Mouse (Mus musculus) lung, embryonic 14.5 days (tissue): ENCODE results near the gene Setd1a. TPM values are rescaled to one million over a fixed set of nuclear protein-coding genes. Genes with fewer than 3 reads are reported as not detected.

Experiments
- ATAC-seq: fragments of 200-750 bp; cut with Nextera tagmentation; 2 replicates; pipeline ENCODE4 v1.8.0; 2017; ENCODE audit warnings: mild to moderate bottlenecking, moderate TSS enrichment, moderate library complexity; ENCODE audit not compliant: insufficient read depth
- DNase-seq: peaks from one replicate; pipeline ENCODE4 v3.0.0-alpha.2; 2015
- H3K27ac ChIP-seq: fragments of 300-500 bp; sonication (generic); 2 replicates; pipeline ENCODE4 v1.5.1; 2014; ENCODE audit warnings: low read depth, mild to moderate bottlenecking, moderate library complexity
- H3K27me3 ChIP-seq: fragments of 300-500 bp; sonication (generic); 2 replicates; pipeline ENCODE4 v1.6.1; 2014; ENCODE audit warnings: low read length, control low read depth; ENCODE audit not compliant: insufficient read depth
- H3K36me3 ChIP-seq: fragments of 300-500 bp; sonication (generic); 2 replicates; pipeline ENCODE4 v1.6.1; 2014; ENCODE audit warnings: control low read depth; ENCODE audit not compliant: insufficient read depth
- H3K4me1 ChIP-seq: fragments of 300-500 bp; sonication (generic); 2 replicates; pipeline ENCODE4 v1.6.1; 2014; ENCODE audit warnings: antibody characterized with exemption, control low read depth; ENCODE audit not compliant: insufficient read depth
- H3K4me2 ChIP-seq: fragments of 300-500 bp; sonication (generic); 2 replicates; pipeline ENCODE4 v1.6.1; 2014; ENCODE audit warnings: mild to moderate bottlenecking
- H3K4me3 ChIP-seq: fragments of 300-500 bp; sonication (generic); 2 replicates; pipeline ENCODE4 v1.5.1; 2014; ENCODE audit warnings: low read depth, low read length
- H3K9ac ChIP-seq: fragments of 300-500 bp; sonication (generic); 2 replicates; pipeline ENCODE4 v1.6.1; 2014
- H3K9me3 ChIP-seq: fragments of 300-500 bp; sonication (generic); 2 replicates; pipeline ENCODE4 v1.6.1; 2016; ENCODE audit warnings: low read depth, low read length, control low read depth
- CTCF ChIP-seq: IDR thresholded peaks from 2 replicates; pipeline ENCODE4 v1.5.1; 2016; ENCODE audit warnings: antibody characterized with exemption, low read depth
- WGBS: fragments of 180-500 bp; shearing (Covaris S2); extraction: QIAGEN DNeasy Blood & Tissue Kit; methylation state at CpG from one replicate; pipeline ENCODE4 v1.1.7; 2014; 5-methylcytosine and 5-hydroxymethylcytosine counted together
- polyA plus RNA-seq: library from polyadenylated mRNA; unstranded; fragments of >200 nt; fragmentation: Nextera tagmentation; extraction: Ambion mirVana; gene quantifications from 2 replicates; pipeline ENCODE4 v1.2.1, GENCODE M21; 2014

Setd1a gene
- polyA plus RNA-seq, 1 experiment from 2014 or later = 27.2 TPM

DNA sequence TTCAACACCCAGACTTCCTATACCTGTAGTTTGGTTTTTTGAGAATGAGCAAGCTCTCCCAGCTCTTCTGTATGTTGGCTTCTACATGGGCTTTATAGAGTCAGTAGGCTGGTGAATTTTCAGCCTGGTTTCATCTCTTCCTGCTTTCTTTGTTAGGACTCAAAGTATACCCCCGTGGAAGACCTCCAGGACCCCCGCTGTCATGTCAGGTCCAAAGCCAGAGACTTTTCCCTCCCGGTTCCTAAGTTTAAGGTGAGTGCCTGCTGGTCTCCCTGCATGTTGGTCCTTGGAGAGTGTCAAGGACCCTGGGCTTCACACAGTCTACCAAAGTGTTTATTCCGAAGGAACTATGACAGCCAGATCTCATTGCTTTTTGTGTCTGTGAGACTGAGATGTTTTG, 1.9 kb downstream of the Setd1a start:
- no peak for TF ChIP-seq CTCF

DNA sequence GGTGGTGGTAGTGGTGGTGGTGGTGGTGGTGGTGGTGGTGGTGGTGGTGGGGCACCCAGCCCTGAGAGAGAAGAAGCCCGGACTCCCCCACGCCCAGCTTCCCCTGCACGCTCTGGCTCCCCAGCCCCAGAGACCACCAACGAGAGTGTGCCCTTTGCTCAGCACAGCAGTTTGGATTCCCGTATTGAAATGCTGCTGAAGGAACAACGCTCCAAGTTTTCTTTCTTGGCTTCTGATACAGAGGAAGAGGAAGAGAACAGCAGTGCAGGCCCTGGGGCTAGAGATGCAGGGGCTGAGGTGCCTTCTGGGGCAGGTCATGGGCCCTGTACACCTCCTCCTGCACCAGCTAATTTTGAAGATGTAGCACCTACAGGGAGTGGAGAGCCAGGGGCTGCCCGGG, 8.8 kb downstream of the Setd1a start, which contains the start of gene Gm49388:
Gene Gm49388, plus strand, starts transcription at position 301 of the 400 bp plus-strand sequence.
- ATAC-seq (no peak), DNase-seq (no peak)
- no peak for TF ChIP-seq CTCF
- Histone ChIP-seq H3K9ac (no peak within 1 kb of the TSS), H3K4me2 (no peak within 1 kb of the TSS), H3K9me3 (no peaks in the 10 kb centered on the region), H3K4me1 (no peaks in the 10 kb centered on the region), H3K27ac (no peak within 1 kb of the TSS), H3K27me3 (no peaks in the 10 kb centered on the region), H3K36me3 (peaks cover 97% of the 10 kb centered on the region), H3K4me3 (no peak within 1 kb of the TSS)
- 94% methylated on average over 7 of the region's 7 CpGs for WGBS

More for the DNA sequence above, 1.9 kb downstream of the Setd1a start:
- H3K4me2 ChIP-seq = peak overlapping the region; percentile 85
- WGBS = 74% methylated on average over 4 of the region's 4 CpGs
- no peaks in the 10 kb centered on the region for H3K4me1 ChIP-seq
- no peak overlapping the region; the same call in 1 of the 2 replicates for H3K27ac ChIP-seq
- H3K9me3 ChIP-seq = no peaks in the 10 kb centered on the region
- ATAC-seq (no peak), DNase-seq (no peak)
- H3K4me3 ChIP-seq = peak overlapping the region; percentile 94
- peak overlapping the region; percentile 90 for H3K9ac ChIP-seq
- H3K36me3 ChIP-seq = peaks cover 58% of the 10 kb centered on the region
- H3K27me3 ChIP-seq = no peaks in the 10 kb centered on the region

DNA sequence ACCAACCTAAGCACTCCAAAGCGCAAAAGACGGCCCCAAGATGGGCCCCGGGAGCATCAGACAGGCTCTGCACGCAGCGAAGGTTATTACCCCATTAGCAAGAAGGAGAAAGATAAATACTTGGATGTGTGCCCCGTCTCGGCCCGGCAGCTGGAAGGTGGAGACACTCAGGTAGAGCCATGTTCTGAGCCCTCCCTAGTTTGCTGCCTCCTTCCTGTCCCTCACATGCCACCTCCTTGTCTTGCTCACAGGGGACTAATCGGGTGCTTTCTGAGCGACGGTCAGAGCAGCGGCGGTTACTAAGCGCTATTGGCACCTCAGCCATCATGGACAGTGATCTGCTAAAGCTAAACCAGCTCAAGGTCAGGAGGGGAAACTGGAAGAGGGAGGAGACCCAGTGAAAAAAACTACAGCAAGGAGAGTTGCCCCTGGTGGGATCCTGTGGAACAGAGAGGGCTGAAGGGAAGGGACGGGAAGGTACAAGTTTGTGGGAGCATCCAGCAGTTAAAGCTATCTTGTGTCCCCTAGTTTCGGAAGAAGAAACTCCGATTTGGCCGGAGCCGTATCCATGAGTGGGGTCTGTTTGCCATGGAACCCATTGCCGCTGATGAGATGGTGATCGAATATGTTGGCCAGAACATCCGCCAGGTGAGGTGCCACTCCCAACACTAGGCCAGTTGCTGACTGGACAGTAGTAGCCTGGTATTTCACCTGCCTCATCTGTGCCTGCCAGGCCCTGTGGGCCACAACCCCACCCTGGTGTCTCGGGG, 20.8 kb downstream of the Setd1a start:
- Histone ChIP-seq H3K27ac (no peak overlapping the region), H3K4me1 (peaks cover 5% of the 10 kb centered on the region; the same call in 1 of the 2 replicates), H3K4me2 (no peak overlapping the region), H3K36me3 (peaks cover 89% of the 10 kb centered on the region), H3K9ac (no peak overlapping the region), H3K9me3 (no peaks in the 10 kb centered on the region), H3K27me3 (no peaks in the 10 kb centered on the region), H3K4me3 (no peak overlapping the region)
- ATAC-seq (no peak), DNase-seq (no peak)
- no peak for TF ChIP-seq CTCF
- WGBS = 86% methylated on average over 23 of the region's 23 CpGs

DNA sequence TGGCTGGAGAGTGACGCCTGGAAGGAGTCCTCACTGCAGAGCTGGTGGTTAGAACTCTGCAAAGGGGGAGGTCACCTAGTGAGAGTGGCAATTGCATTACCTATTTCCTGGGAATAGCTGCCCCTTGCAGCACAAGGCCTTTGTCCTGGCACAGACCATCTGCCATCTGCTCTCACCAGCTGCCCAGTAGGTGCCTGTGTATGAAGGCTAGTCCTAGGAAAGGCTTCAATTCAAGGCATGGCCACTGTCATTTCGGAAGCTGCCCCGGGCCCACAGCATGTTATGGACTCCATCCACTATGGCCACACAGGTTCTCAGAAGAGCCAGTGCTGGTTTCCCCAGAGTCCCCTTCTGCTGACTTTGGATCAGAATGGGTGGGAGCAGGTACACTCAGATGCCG, 22.1 kb downstream of the Setd1a start:
- no peaks in the 10 kb centered on the region for H3K27me3 ChIP-seq

DNA sequence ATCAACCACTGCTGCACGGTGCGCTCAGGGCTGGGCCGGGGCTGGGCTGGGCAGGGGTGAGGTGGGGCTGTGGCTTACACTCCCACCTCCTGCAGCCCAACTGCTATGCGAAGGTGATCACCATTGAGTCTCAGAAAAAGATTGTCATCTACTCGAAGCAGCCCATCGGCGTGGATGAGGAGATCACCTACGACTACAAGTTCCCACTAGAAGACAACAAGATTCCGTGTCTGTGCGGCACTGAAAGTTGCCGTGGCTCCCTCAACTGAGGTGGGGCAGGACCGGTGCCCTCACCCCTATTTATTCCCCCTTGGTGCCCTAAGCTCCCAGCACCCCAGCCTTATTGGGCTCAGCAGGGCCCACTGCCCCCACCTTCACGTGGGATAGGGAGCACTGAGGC, 22.7 kb downstream of the Setd1a start:
- Histone ChIP-seq H3K9me3 (no peaks in the 10 kb centered on the region), H3K27ac (no peak overlapping the region), H3K36me3 (peaks cover 77% of the 10 kb centered on the region), H3K9ac (no peak overlapping the region), H3K4me1 (peaks cover 5% of the 10 kb centered on the region; the same call in 1 of the 2 replicates), H3K27me3 (no peaks in the 10 kb centered on the region), H3K4me3 (no peak overlapping the region), H3K4me2 (no peak overlapping the region)
- DNase-seq (no peak), ATAC-seq (no peak)
- no peak for TF ChIP-seq CTCF
- WGBS = 86% methylated on average over 13 of the region's 13 CpGs

More for the DNA sequence above, 22.1 kb downstream of the Setd1a start:
- Histone ChIP-seq H3K4me3 (no peak overlapping the region), H3K9me3 (no peaks in the 10 kb centered on the region), H3K4me2 (no peak overlapping the region), H3K36me3 (peaks cover 83% of the 10 kb centered on the region), H3K4me1 (peaks cover 5% of the 10 kb centered on the region; the same call in 1 of the 2 replicates), H3K27ac (no peak overlapping the region), H3K9ac (no peak overlapping the region)
- no peak for TF ChIP-seq CTCF
- DNase-seq (no peak), ATAC-seq (no peak)
- 93% methylated on average over 4 of the region's 4 CpGs for WGBS

DNA sequence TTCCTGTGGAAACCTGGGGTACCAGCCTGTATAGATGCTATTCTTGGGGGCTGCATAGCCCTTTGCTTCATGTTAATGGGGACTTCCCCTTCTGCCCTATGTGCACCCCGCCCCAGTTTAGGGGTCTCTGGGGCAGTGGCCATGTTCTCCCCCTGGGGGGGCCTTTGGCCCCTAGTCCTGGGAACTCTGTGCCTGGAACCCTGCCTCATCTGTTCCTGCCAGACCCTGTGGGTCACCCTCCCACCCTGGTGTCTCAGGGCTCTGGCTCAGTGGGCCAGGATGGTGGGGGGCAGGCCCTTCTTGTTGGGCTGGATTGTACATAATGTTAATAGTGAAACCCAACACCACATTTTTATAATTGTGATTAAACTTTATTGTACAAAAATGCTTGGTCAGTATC, 23.3 kb downstream of the Setd1a start:
- Histone ChIP-seq H3K4me2 (no peak overlapping the region), H3K4me1 (peaks cover 5% of the 10 kb centered on the region; the same call in 1 of the 2 replicates), H3K9me3 (no peaks in the 10 kb centered on the region), H3K27me3 (no peaks in the 10 kb centered on the region), H3K4me3 (no peak overlapping the region), H3K9ac (no peak overlapping the region), H3K36me3 (peaks cover 75% of the 10 kb centered on the region), H3K27ac (no peak overlapping the region)
- ATAC-seq (no peak), DNase-seq (no peak)
- no peak for TF ChIP-seq CTCF
- 100% methylated on average over 1 of the region's 1 CpGs for WGBS

DNA sequence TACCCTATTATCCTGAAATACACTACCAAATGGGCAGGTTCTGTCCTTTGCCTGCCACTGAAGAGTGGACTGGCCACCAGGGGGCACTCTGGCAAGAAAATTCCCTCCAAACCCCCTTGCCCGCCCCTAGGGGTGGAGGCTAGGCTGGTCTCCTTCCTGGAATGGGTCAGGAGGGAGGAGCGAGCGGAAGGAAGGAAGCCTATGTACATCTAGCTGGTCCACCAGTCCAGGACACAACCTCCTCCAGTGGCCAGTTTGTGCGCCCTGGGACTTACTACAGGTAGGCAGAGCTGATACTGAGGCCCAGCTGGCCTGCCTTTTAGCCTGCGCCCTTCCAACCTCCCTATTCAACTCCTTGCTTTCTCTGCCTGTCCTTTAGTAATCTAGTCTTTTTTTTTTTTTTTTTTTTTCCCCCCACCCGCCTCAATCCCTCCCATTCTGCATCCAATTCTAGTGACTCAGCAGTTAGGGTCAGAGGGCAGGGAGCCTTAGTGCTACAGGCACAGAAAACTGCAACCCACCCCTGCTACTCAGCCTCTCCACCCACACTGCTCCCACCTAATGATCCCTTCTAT, 24.1 kb downstream of the Setd1a start, which contains the start of gene Hsd3b7:
Gene Hsd3b7, plus strand, starts transcription at position 170 of the 575 bp plus-strand sequence.
- ATAC-seq (peak; percentile 89), DNase-seq (peak; percentile 96)
- Histone ChIP-seq H3K9me3 (no peaks in the 10 kb centered on the region), H3K4me1 (peaks cover 5% of the 10 kb centered on the region; the same call in 1 of the 2 replicates), H3K4me2 (peak within 1 kb of the TSS; percentile 52), H3K27ac (no peak within 1 kb of the TSS; the same call in 1 of the 2 replicates), H3K9ac (peak within 1 kb of the TSS; percentile 29), H3K36me3 (peaks cover 67% of the 10 kb centered on the region), H3K27me3 (no peaks in the 10 kb centered on the region), H3K4me3 (peak within 1 kb of the TSS; percentile 25)
- 21% methylated on average over 6 of the region's 6 CpGs for WGBS
- TF ChIP-seq CTCF = peak; percentile 99
